Mouse (Mus musculus) ES-E14 (cell line): ENCODE measurements around the gene Lrrc26.

ENCODE experiments used
- CHD2 ChIP-seq: IDR thresholded peaks from 2 replicates; pipeline ENCODE4 v1.6.1; 2014; ENCODE audit warnings: mild to moderate bottlenecking, low read depth, low read length, inconsistent platforms
- MAFK ChIP-seq: IDR thresholded peaks from 2 replicates; pipeline ENCODE4 v1.6.1; 2014; ENCODE audit warnings: mild to moderate bottlenecking, low read depth, low read length, inconsistent platforms; ENCODE audit not compliant: insufficient read depth
- ZC3H11A ChIP-seq: IDR thresholded peaks from 2 replicates; pipeline ENCODE4 v1.6.1; 2012; ENCODE audit warnings: low read depth, mild to moderate bottlenecking, inconsistent platforms, low read length, borderline replicate concordance
- ZNF384 ChIP-seq: IDR thresholded peaks from 2 replicates; pipeline ENCODE4 v1.6.1; 2012; ENCODE audit warnings: low read depth, low read length, inconsistent platforms

DNA sequence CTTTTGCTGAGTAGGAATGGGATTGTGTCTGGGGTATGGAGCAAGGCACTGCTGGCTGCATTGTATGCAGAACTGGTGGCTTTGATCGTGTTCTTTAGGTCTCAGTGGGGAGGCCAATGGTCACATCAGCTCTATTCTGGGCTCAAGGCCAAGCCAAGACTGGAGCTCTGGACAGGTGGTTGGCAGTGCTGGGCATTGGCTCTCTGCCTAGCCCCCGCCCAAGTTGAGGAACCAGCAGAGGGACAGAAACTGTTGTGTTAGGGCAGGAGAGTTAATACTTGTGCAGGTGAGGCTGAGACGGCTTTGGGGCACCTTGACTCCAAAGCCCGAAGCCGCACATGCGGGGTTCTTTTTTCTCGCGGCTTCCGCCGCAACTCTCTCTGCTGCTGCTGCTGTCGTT is at the start of gene Lrrc26:
- no peak for TF ChIP-seq ZNF384
- TF ChIP-seq MAFK, result no peak
- TF ChIP-seq CHD2, result no peak
- no peak for TF ChIP-seq ZC3H11A
